Mouse (Mus musculus) heart, adult 2 months (tissue): ENCODE measurements around the gene Hoxc9.

ENCODE experiments used
- CTCF ChIP-seq: fragments of 200-600 bp; IDR thresholded peaks from 2 replicates; pipeline ENCODE4 v1.8.1; 2022; ENCODE audit warnings: antibody characterized with exemption, mild to moderate bottlenecking, moderate library complexity
- EP300 ChIP-seq: fragments of 200-500 bp; IDR thresholded peaks from 2 replicates; pipeline ENCODE4 v1.6.1; 2011; ENCODE audit warnings: low read depth, low read length, control low read depth; ENCODE audit not compliant: insufficient read depth
- POLR2A ChIP-seq: fragments of 200-500 bp; IDR thresholded peaks from 2 replicates; pipeline ENCODE4 v1.6.1; 2011; ENCODE audit warnings: mild to moderate bottlenecking, low read depth, low read length, control low read depth; ENCODE audit not compliant: insufficient read depth

GRCm38 (mm10) chr15:102988078-102988477 lies 11.8 kb downstream of the Hoxc9 start:
- no peak for TF ChIP-seq CTCF
- no peak for TF ChIP-seq POLR2A
- TF ChIP-seq EP300 = no peak
